Mouse (Mus musculus) stomach, embryonic 15.5 days (tissue): ENCODE data around the gene Erbb4. TPM values are rescaled to one million over a fixed set of nuclear protein-coding genes. Genes with fewer than 3 reads are reported as not detected.
A peak's percentile ranks its signal among the peaks of the same experiment; 100 is the strongest.

ENCODE experiments used
- ATAC-seq: fragments of 200-750 bp; cut with Nextera tagmentation; 2 replicates; pipeline ENCODE4 v1.8.0; 2017; ENCODE audit warnings: low read depth, moderate number of reproducible peaks, moderate TSS enrichment; ENCODE audit not compliant: insufficient read depth, low FRiP score
- H3K27ac ChIP-seq: fragments of 300-500 bp; sonication (generic); 2 replicates; pipeline ENCODE4 v1.5.1; 2015; ENCODE audit warnings: mild to moderate bottlenecking, inconsistent platforms
- H3K27me3 ChIP-seq: fragments of 300-500 bp; sonication (generic); replicated peaks from 2 replicates; pipeline ENCODE4 v1.6.1; 2015; ENCODE audit warnings: inconsistent platforms
- H3K36me3 ChIP-seq: fragments of 300-500 bp; sonication (generic); 2 replicates; pipeline ENCODE4 v1.6.1; 2015; ENCODE audit warnings: inconsistent platforms
- H3K4me1 ChIP-seq: fragments of 300-500 bp; sonication (generic); 2 replicates; pipeline ENCODE4 v1.6.1; 2015; ENCODE audit warnings: inconsistent platforms
- H3K4me2 ChIP-seq: fragments of 300-500 bp; sonication (generic); 2 replicates; pipeline ENCODE4 v1.6.1; 2015; ENCODE audit warnings: mild to moderate bottlenecking, inconsistent platforms
- H3K4me3 ChIP-seq: fragments of 300-500 bp; sonication (generic); replicated peaks from 2 replicates; pipeline ENCODE4 v1.5.1; 2015; ENCODE audit warnings: inconsistent platforms
- H3K9ac ChIP-seq: fragments of 300-500 bp; sonication (generic); 2 replicates; pipeline ENCODE4 v1.6.1; 2015; ENCODE audit warnings: inconsistent platforms
- H3K9me3 ChIP-seq: fragments of 300-500 bp; sonication (generic); 2 replicates; pipeline ENCODE4 v1.6.1; 2016; ENCODE audit warnings: inconsistent platforms
- WGBS: fragments of 180-500 bp; shearing (Covaris S2); methylation state at CpG from one replicate; pipeline ENCODE4 v1.1.7; 2015; 5-methylcytosine and 5-hydroxymethylcytosine counted together
- polyA plus RNA-seq: library from polyadenylated mRNA; unstranded; fragments of >200 nt; fragmentation: Nextera tagmentation; extraction: Ambion mirVana; gene quantifications from 2 replicates; pipeline ENCODE4 v1.2.1, GENCODE M21; 2015

The Erbb4 gene
- polyA plus RNA-seq, 1 experiment from 2014 or later: 0.14 TPM

DNA sequence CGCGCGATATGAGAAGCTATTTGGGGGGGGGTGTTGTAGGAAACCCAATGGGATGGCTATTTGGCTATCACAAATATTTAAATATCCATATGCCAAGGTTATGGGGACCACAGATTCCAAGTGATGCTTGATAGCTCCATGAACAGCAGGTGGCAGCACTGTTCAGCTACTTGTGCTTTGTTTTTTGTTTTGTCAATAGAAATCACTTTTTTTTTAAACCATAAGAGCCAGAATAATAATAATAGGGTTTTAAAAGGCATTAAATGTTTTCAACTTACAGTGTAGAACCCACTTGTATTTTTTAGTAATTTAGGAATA is 1001.4 kb downstream of the Erbb4 start:
- H3K4me1 ChIP-seq: no peaks in the 10 kb centered on the region
- H3K27ac ChIP-seq: no peak overlapping the region
- H3K27me3 ChIP-seq: no peaks in the 10 kb centered on the region
- H3K9me3 ChIP-seq: no peaks in the 10 kb centered on the region
- no peak for ATAC-seq
- no peak overlapping the region for H3K9ac ChIP-seq
- H3K4me3 ChIP-seq: no peak overlapping the region
- no peak overlapping the region for H3K4me2 ChIP-seq
- 69% methylated on average over 3 of the region's 3 CpGs for WGBS
- no peaks in the 10 kb centered on the region for H3K36me3 ChIP-seq

DNA sequence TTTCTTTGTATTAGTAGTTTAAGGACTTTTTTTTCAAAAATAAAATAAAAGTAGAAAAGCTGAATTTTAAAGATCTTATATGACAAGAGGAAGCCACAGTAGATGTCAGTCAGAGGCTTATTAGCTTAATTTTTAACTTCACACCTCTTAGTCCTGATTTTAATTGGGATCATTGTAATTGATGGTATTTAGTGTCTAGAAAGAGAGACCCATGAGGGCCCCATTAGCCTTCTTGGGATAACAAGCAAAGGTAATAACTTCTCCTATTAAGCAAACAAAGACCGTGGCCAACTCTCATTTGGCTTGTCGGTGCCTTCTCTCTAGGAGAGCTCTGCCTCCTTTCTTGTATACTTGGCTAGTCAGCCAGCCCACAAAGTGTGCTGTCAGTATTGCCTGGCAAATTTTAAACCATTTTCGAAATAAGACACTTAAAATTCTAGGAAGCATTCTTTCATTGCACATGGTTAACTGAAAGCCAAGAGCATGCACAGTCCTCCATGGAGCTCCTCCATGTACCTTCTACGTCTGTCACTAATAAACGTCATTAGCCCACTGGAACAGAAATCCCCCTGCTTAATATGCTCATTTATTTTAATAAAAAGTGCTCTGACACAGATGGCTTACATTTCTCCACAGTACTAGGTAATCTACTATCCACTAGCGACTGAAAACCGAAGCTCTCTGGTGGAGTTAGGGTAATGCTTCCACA is 1001.9 kb downstream of the Erbb4 start:
- no peaks in the 10 kb centered on the region for H3K36me3 ChIP-seq
- no peak for ATAC-seq
- H3K4me2 ChIP-seq: no peak overlapping the region
- no peak overlapping the region for H3K4me3 ChIP-seq
- no peak overlapping the region for H3K9ac ChIP-seq
- no peaks in the 10 kb centered on the region for H3K27me3 ChIP-seq
- H3K9me3 ChIP-seq: no peaks in the 10 kb centered on the region
- no peak overlapping the region for H3K27ac ChIP-seq
- WGBS: 73% methylated on average over 7 of the region's 7 CpGs
- no peaks in the 10 kb centered on the region for H3K4me1 ChIP-seq

DNA sequence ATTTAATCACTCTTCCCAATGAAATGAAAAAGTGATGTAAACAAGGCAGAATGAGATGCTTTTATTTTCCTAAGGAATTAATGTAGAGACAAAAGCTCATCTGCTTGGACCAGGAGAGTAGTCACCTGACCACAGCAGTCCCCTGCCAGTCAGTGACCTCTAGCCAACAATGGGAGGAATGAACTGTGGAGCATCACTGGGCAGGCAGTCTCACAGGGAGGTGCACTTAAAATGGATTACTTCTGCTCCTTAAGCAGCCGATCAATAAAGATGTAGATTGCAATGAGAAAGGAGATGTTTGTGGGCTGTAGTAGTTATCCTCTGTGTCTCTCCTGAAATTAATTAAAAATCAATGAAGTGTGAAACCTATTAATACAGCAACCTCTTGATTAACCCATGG is 1018.2 kb downstream of the Erbb4 start:
- no peak overlapping the region for H3K27ac ChIP-seq
- H3K4me2 ChIP-seq: no peak overlapping the region
- no peaks in the 10 kb centered on the region for H3K9me3 ChIP-seq
- no peak overlapping the region for H3K9ac ChIP-seq
- no peaks in the 10 kb centered on the region for H3K4me1 ChIP-seq
- WGBS: 73% methylated on average over 1 of the region's 1 CpGs
- H3K4me3 ChIP-seq: no peak overlapping the region
- no peak for ATAC-seq
- no peaks in the 10 kb centered on the region for H3K27me3 ChIP-seq
- no peaks in the 10 kb centered on the region for H3K36me3 ChIP-seq

DNA sequence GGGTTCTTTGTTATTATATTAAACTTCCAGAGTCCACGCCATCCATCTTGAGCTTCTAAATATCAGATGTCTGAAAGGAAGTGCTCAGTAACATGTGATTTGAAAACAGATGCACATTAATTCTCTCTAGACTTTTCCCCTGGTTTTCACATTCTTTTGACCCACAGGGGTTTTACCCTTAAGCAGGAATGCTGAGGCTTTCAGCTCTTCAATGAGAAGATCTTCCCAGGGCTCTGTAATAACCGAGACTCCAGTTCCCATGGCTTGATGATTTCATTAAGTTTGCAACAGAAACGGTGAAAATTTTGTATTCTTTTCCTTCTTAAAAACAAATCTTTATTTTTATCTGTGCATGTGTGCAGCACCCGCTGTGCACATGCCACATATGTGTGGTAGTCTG is 1051.4 kb downstream of the Erbb4 start:
- Histone ChIP-seq H3K9me3 (no peaks in the 10 kb centered on the region), H3K9ac (no peak overlapping the region), H3K36me3 (no peaks in the 10 kb centered on the region), H3K4me1 (no peaks in the 10 kb centered on the region), H3K27me3 (no peaks in the 10 kb centered on the region), H3K27ac (no peak overlapping the region), H3K4me3 (no peak overlapping the region), H3K4me2 (no peak overlapping the region)
- ATAC-seq: no peak
- WGBS: 66% methylated on average over 4 of the region's 4 CpGs

DNA sequence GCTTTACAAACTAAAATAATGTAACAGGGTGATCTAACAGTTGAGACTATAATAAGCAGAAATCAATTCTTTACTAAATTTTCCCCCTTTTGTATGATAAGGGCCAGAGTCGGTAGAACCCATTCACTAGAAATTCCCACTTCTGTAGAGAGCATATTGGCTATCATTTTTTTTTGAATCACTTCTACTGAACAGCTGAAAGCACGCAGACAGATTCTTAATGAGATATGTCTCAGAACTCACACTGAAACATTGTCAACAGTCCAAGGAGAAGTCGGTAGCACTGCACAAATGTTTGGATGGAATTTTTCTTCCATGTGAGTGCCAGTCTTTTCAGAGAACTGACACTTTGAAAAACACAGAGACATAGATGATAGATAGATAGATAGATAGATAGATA is 1053.1 kb downstream of the Erbb4 start:
- no peaks in the 10 kb centered on the region for H3K27me3 ChIP-seq
- WGBS: 64% methylated on average over 3 of the region's 3 CpGs
- H3K4me2 ChIP-seq: no peak overlapping the region
- H3K4me3 ChIP-seq: no peak overlapping the region
- no peak for ATAC-seq
- no peak overlapping the region for H3K27ac ChIP-seq
- no peaks in the 10 kb centered on the region for H3K36me3 ChIP-seq
- H3K4me1 ChIP-seq: no peaks in the 10 kb centered on the region
- H3K9ac ChIP-seq: no peak overlapping the region
- no peaks in the 10 kb centered on the region for H3K9me3 ChIP-seq

DNA sequence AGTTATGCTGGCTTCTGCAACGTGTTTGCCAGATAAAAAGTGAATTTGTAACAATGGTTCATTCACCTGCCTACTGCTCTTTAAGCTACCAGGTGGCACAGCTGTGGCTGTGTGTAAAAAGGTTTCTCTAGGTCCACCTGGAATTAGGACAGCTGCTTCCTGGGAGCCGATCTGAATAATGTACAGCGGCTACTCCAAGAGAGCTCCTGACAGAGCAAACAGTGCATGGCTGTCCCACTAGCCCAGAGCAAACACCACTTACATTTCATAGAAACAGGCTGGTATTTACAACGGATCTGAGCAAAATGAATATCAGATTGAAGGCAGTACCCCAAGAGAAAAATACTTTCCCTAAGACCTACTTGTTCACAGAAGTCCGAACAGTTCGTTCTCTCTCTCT is 1058.0 kb downstream of the Erbb4 start:
- 44% methylated on average over 6 of the region's 6 CpGs for WGBS
- H3K9me3 ChIP-seq: no peaks in the 10 kb centered on the region
- no peak overlapping the region for H3K4me3 ChIP-seq
- no peak overlapping the region for H3K4me2 ChIP-seq
- ATAC-seq: no peak
- H3K27me3 ChIP-seq: no peaks in the 10 kb centered on the region
- H3K36me3 ChIP-seq: no peaks in the 10 kb centered on the region
- H3K9ac ChIP-seq: no peak overlapping the region
- H3K27ac ChIP-seq: no peak overlapping the region
- no peaks in the 10 kb centered on the region for H3K4me1 ChIP-seq

DNA sequence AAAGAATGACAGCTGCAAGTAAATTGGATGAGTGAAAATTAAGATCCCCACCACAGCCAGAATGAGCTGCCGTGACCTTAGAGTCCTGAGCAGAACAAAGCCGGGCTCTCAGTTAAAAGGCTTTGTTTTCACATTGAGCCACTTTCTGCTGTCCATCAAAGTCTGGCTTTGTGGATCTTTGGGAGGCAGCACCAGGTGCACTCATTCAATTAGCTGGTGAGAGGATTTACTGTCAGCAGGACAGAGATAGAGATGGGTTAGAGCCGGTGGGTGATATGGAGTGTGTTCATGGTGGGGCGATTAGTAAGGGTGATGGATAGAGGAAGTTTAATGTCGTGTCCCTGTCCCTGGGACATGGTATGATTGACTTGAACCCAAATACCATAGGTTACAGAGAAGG is 1060.7 kb downstream of the Erbb4 start:
- no peaks in the 10 kb centered on the region for H3K4me1 ChIP-seq
- no peak overlapping the region for H3K9ac ChIP-seq
- no peak overlapping the region for H3K4me3 ChIP-seq
- peak overlapping the region; percentile 46 for H3K4me2 ChIP-seq
- H3K36me3 ChIP-seq: no peaks in the 10 kb centered on the region
- H3K27me3 ChIP-seq: no peaks in the 10 kb centered on the region
- H3K27ac ChIP-seq: no peak overlapping the region
- ATAC-seq: no peak
- no peaks in the 10 kb centered on the region for H3K9me3 ChIP-seq
- 16% methylated on average over 5 of the region's 5 CpGs for WGBS

DNA sequence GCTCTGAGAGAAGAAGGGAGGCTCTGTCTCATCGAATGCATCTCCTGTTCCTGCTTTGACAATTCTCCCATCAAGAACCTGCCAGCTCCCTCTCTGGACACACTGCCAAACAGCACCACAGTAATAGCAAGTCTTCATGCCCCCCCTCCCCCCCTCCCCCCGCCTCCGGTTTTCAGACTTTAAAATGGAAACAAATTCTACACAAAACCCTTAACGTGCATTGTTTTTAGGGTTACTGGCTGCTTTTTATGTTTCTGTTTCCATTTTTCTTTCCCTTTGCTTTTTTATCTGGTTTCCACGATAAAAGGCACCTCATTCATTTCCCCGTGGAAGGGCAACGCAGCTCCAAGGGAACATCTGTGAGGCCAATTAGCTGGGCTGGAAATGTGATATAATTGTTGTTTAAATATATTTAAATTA is 1061.3 kb downstream of the Erbb4 start:
- Histone ChIP-seq H3K4me3 (peak overlapping the region; percentile 24; the same call in 1 of the 2 replicates), H3K4me2 (peak overlapping the region; percentile 46), H3K27ac (no peak overlapping the region), H3K9me3 (no peaks in the 10 kb centered on the region), H3K27me3 (no peaks in the 10 kb centered on the region), H3K36me3 (no peaks in the 10 kb centered on the region), H3K9ac (no peak overlapping the region), H3K4me1 (no peaks in the 10 kb centered on the region)
- 7% methylated on average over 7 of the region's 7 CpGs for WGBS
- no peak for ATAC-seq

DNA sequence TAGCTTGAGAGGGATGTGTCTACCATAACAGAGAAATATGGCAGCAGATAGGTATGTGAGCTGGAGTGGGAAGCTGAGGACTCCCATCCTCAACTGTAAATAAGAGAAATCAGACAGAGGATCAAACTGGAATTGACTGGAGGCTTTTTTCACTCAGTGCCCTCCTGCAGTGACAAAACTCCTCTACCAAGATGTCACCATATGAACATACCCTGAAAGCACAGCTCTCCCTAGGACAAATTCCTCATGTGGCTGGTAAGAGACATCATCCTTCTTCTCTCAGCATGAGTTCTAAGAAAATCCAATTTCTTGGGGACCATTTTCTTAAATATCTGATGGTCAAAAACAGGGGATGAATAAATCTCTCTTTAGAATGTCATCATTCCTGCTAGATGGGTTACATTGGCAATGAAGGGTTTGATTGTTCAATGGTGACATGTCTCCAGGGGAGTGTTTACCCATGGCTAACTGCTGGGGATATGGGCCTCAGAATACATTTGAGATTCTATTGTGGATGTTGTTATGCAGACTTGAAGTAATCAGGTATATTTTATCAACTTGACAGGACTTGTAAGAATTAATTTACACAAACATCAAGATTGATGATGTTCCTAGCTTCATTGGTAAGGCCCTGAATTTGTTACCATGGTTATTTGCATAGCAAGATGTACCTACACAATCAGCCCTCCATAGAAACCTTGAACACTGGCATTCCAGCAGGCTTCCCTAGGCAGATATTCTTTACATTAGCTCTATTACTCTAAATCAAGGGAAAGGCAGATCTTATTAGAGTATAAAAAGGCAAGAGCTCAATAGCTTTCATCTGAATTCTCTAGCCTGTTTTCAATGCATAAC is 1083.5 kb downstream of the Erbb4 start:
- H3K4me1 ChIP-seq: no peaks in the 10 kb centered on the region
- H3K4me3 ChIP-seq: no peak overlapping the region
- no peak overlapping the region for H3K9ac ChIP-seq
- H3K4me2 ChIP-seq: no peak overlapping the region
- no peak overlapping the region for H3K27ac ChIP-seq
- H3K27me3 ChIP-seq: no peaks in the 10 kb centered on the region
- H3K9me3 ChIP-seq: no peaks in the 10 kb centered on the region
- no peak for ATAC-seq
- H3K36me3 ChIP-seq: no peaks in the 10 kb centered on the region

DNA sequence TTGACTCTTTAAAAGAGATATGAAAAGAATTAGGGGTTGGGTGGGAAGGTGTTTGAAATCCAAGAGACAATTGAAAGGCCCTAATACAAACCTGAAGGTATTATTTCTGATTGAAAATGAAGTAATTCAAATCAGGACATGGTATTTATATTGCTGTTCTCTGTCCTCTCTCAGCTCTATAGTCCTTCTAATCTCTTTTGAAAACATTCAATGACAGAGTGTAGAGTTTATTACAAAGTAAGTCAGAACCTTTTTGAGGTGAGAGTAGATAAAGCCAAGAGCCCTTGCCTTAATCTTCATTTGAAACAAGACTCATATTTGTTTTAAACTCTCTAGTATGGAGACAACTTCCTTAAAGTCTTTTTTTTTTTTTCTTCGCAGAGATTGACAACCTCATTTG is 1087.8 kb downstream of the Erbb4 start:
- no peaks in the 10 kb centered on the region for H3K4me1 ChIP-seq
- H3K36me3 ChIP-seq: no peaks in the 10 kb centered on the region
- no peak overlapping the region for H3K9ac ChIP-seq
- no peaks in the 10 kb centered on the region for H3K27me3 ChIP-seq
- no peak overlapping the region for H3K4me2 ChIP-seq
- H3K9me3 ChIP-seq: no peaks in the 10 kb centered on the region
- ATAC-seq: no peak
- H3K4me3 ChIP-seq: no peak overlapping the region
- H3K27ac ChIP-seq: no peak overlapping the region
- 85% methylated on average over 1 of the region's 1 CpGs for WGBS

DNA sequence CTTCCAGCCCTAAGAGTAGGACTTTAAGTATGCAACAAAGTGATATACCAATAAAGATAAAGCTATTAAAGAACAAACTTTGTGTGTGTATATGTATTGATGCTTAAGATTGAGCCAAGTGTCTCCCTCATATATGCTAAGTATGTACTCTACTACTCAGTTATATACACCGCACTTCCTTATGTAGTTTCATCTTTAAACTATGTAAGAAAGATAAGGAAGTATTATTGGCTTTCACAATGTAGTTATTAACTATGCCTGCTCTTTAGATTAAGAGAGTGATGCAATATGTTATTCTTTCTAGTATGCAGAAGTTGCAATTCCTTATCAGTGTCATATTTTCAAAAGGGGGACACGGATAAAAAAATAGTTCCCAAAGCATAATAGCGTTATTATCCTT is 1088.2 kb downstream of the Erbb4 start:
- H3K4me2 ChIP-seq: no peak overlapping the region
- no peak overlapping the region for H3K27ac ChIP-seq
- H3K4me3 ChIP-seq: no peak overlapping the region
- no peaks in the 10 kb centered on the region for H3K4me1 ChIP-seq
- ATAC-seq: no peak
- H3K9ac ChIP-seq: no peak overlapping the region
- no peaks in the 10 kb centered on the region for H3K27me3 ChIP-seq
- no peaks in the 10 kb centered on the region for H3K36me3 ChIP-seq
- WGBS: 84% methylated on average over 3 of the region's 3 CpGs
- no peaks in the 10 kb centered on the region for H3K9me3 ChIP-seq
